Mouse (Mus musculus) stomach, postnatal 0 days (tissue): ENCODE results near the gene Rtbdn. TPM values are rescaled to one million over a fixed set of nuclear protein-coding genes. Genes with fewer than 3 reads are reported as not detected.
A peak's percentile ranks its signal among the peaks of the same experiment; 100 is the strongest.

Experiments
- ATAC-seq: fragments of 200-750 bp; cut with Nextera tagmentation; 2 replicates; pipeline ENCODE4 v1.8.0; 2017; ENCODE audit not compliant: low FRiP score, low TSS enrichment
- DNase-seq: peaks from one replicate; pipeline ENCODE4 v3.0.0-alpha.2; 2016; ENCODE audit warnings: low spot score
- H3K27ac ChIP-seq: fragments of 300-500 bp; sonication (generic); replicated peaks from 2 replicates; pipeline ENCODE4 v1.5.1; 2014; ENCODE audit warnings: mild to moderate bottlenecking, control low read depth
- H3K27me3 ChIP-seq: fragments of 300-500 bp; sonication (generic); 2 replicates; pipeline ENCODE4 v1.6.1; 2014; ENCODE audit warnings: low read length; ENCODE audit not compliant: control insufficient read depth, insufficient read depth
- H3K36me3 ChIP-seq: fragments of 300-500 bp; sonication (generic); 2 replicates; pipeline ENCODE4 v1.6.1; 2014; ENCODE audit warnings: low read length, mixed read lengths; ENCODE audit not compliant: control insufficient read depth, insufficient read depth
- H3K4me1 ChIP-seq: fragments of 300-500 bp; sonication (generic); replicated peaks from 2 replicates; pipeline ENCODE4 v1.6.1; 2014; ENCODE audit warnings: antibody characterized with exemption; ENCODE audit not compliant: control insufficient read depth, insufficient read depth
- H3K4me2 ChIP-seq: fragments of 300-500 bp; sonication (generic); replicated peaks from 2 replicates; pipeline ENCODE4 v1.6.1; 2014; ENCODE audit warnings: low read depth, mild to moderate bottlenecking, control low read depth, moderate library complexity
- H3K4me3 ChIP-seq: fragments of 300-500 bp; sonication (generic); 2 replicates; pipeline ENCODE4 v1.5.1; 2014; ENCODE audit warnings: low read depth, low read length, control low read depth
- H3K9ac ChIP-seq: fragments of 300-500 bp; sonication (generic); 2 replicates; pipeline ENCODE4 v1.6.1; 2014; ENCODE audit warnings: mild to moderate bottlenecking, low read length, control low read depth, mixed read lengths
- H3K9me3 ChIP-seq: fragments of 300-500 bp; sonication (generic); 2 replicates; pipeline ENCODE4 v1.6.1; 2016; ENCODE audit warnings: low read length; ENCODE audit not compliant: control insufficient read depth
- CTCF ChIP-seq: IDR thresholded peaks from 2 replicates; pipeline ENCODE4 v1.5.1; 2016; ENCODE audit warnings: antibody characterized with exemption, low read depth, mild to moderate bottlenecking, moderate library complexity
- EP300 ChIP-seq: optimal IDR thresholded peaks from 2 replicates; pipeline ENCODE3; 2016; ENCODE audit warnings: antibody characterized with exemption
- WGBS: fragments of 180-500 bp; shearing (Covaris S2); extraction: QIAGEN DNeasy Blood & Tissue Kit; methylation state at CpG from one replicate; pipeline ENCODE4 v1.1.7; 2014; 5-methylcytosine and 5-hydroxymethylcytosine counted together
- polyA plus RNA-seq: library from polyadenylated mRNA; unstranded; fragments of >200 nt; fragmentation: Nextera tagmentation; extraction: Ambion mirVana; gene quantifications from 2 replicates; pipeline ENCODE4 v1.2.1, GENCODE M21; 2015

The Rtbdn gene
- polyA plus RNA-seq, 1 experiment from 2014 or later, result 0.05 TPM

- Histone ChIP-seq H3K9me3 (no peaks in the 10 kb centered on the region), H3K36me3 (no peaks in the 10 kb centered on the region; the same call in 1 of the 2 replicates), H3K9ac (no peak overlapping the region), H3K4me3 (no peak overlapping the region), H3K27ac (peak overlapping the region; percentile 94), H3K4me1 (peaks cover 13% of the 10 kb centered on the region), H3K4me2 (peak overlapping the region; percentile 87; the same call in 1 of the 2 replicates), H3K27me3 (no peaks in the 10 kb centered on the region)
- DNase-seq (no peak), ATAC-seq (no peak)
- WGBS, result 88% methylated on average over 13 of the region's 13 CpGs
- TF ChIP-seq CTCF, result no peak
- no peak for TF ChIP-seq EP300
These were observed 20.9 kb downstream of the Rtbdn start for GRCm38 (mm10) chr8:84967532-84968304.

DNA sequence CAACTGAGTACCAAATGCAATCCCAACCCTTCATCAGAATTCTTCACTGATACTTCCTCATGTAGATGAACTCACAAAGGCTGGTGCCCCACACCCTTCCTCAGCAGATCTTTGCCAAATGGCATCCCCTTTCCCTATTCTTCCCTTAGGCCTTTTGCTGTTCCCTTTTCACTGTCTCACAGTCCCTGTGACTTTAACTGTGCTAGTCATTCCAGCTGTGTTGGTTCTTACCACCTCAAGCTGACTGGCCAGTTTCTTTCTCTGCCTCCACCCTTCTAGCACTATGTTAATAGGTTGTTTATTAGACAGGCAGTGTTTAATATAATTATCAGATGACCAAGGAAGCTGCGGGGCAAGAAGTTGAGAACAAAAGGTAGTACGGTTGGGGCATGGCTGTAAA lies 21.9 kb downstream of the Rtbdn start:
- Histone ChIP-seq H3K36me3 (no peaks in the 10 kb centered on the region; the same call in 1 of the 2 replicates), H3K4me2 (peak overlapping the region; percentile 87), H3K9me3 (no peaks in the 10 kb centered on the region), H3K27ac (peak overlapping the region; percentile 94), H3K9ac (peak overlapping the region; percentile 83), H3K27me3 (no peaks in the 10 kb centered on the region), H3K4me3 (peak overlapping the region; percentile 75), H3K4me1 (peaks cover 13% of the 10 kb centered on the region)
- TF ChIP-seq EP300 (no peak), CTCF (no peak)
- no peak for DNase-seq
- WGBS, result 3% methylated on average over 2 of the region's 2 CpGs
- ATAC-seq, result no peak

GRCm38 (mm10) chr8:84969241-84970134 lies 22.7 kb downstream of the Rtbdn start, which contains the start of the genes Gm49661, Prdx2 and Rnaseh2a:
Gm49661 (minus strand) TSS chr8:84969433.
Prdx2 (plus strand) TSS chr8:84969587.
Rnaseh2a (minus strand) TSS chr8:84969767.
- Histone ChIP-seq H3K9ac (peak within 1 kb of the TSS; percentile 83), H3K36me3 (no peaks in the 10 kb centered on the region; the same call in 1 of the 2 replicates), H3K4me3 (peak within 1 kb of the TSS; percentile 75), H3K27me3 (no peaks in the 10 kb centered on the region), H3K9me3 (no peaks in the 10 kb centered on the region), H3K27ac (peak within 1 kb of the TSS; percentile 94), H3K4me2 (peak within 1 kb of the TSS; percentile 87), H3K4me1 (peaks cover 13% of the 10 kb centered on the region)
- peak; percentile 91 for DNase-seq
- ATAC-seq, result peak; percentile 68
- TF ChIP-seq CTCF (no peak), EP300 (no peak)
- under 1% methylated on average over 55 of the region's 56 CpGs for WGBS

- H3K27me3 ChIP-seq, result no peaks in the 10 kb centered on the region
- WGBS, result 4% methylated on average over 21 of the region's 21 CpGs
- H3K36me3 ChIP-seq, result no peaks in the 10 kb centered on the region; the same call in 1 of the 2 replicates
- peak overlapping the region; percentile 75 for H3K4me3 ChIP-seq
- peak overlapping the region; percentile 83 for H3K9ac ChIP-seq
- TF ChIP-seq CTCF, result no peak
- H3K4me1 ChIP-seq, result peaks cover 9% of the 10 kb centered on the region
- peak overlapping the region; percentile 94 for H3K27ac ChIP-seq
- H3K9me3 ChIP-seq, result no peaks in the 10 kb centered on the region
- peak overlapping the region; percentile 87 for H3K4me2 ChIP-seq
- ATAC-seq (no peak), DNase-seq (no peak)
These were observed 23.5 kb downstream of the Rtbdn start for GRCm38 (mm10) chr8:84970135-84970790.

DNA sequence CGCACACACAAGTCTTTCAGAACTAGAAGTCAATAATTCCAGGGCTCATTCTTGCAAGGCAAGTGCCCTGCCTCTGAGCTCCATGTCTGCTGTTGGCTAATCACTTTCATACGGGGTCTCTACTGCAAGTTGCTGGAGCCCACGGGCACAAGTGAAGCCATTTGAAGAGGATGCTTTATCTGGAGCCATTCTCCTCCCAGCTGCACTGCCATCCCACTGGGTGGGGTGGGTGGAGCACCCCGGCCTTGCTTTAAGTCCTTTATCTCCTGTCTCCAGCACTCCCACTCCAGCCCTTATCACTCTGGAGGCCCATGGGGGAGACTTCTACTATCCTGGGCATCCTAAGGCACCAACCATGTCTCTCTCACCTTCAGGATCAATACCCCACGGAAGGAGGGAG lies 24.1 kb downstream of the Rtbdn start:
- 67% methylated on average over 5 of the region's 5 CpGs for WGBS
- H3K9me3 ChIP-seq, result no peaks in the 10 kb centered on the region
- peaks cover 8% of the 10 kb centered on the region for H3K4me1 ChIP-seq
- no peak for DNase-seq
- no peak overlapping the region for H3K4me3 ChIP-seq
- no peak for TF ChIP-seq EP300
- no peak for TF ChIP-seq CTCF
- peak overlapping the region; percentile 87 for H3K4me2 ChIP-seq
- H3K36me3 ChIP-seq, result no peaks in the 10 kb centered on the region; the same call in 1 of the 2 replicates
- no peak for ATAC-seq
- H3K9ac ChIP-seq, result peak overlapping the region; percentile 83
- no peak overlapping the region for H3K27ac ChIP-seq
- H3K27me3 ChIP-seq, result no peaks in the 10 kb centered on the region
